Mouse (Mus musculus): Measurements from ENCODE around the gene Rnf10. TPM values are rescaled to one million over a fixed set of nuclear protein-coding genes. Genes with fewer than 3 reads are reported as not detected.

Rnf10 gene
- polyA plus RNA-seq, 1 experiment from 2014 or later: 98.5 TPM

GRCm38 (mm10) chr5:115262502-115263291, 10.0 kb downstream of the Rnf10 start:
- TF ChIP-seq CTCF (IDR thresholded peaks at IDR 0.05) (no peak), EP300 (IDR thresholded peaks at IDR 0.05) (no peak)
- no peaks in the 10 kb centered on the region for H3K27me3 ChIP-seq (replicated peaks; ENCODE audit: insufficient read depth, low read length)
- H3K9ac ChIP-seq (replicated peaks; ENCODE audit: low read depth): no peak overlapping the region
- H3K4me1 ChIP-seq (ENCODE audit: insufficient read depth, low read depth, low read length): no peaks in the 10 kb centered on the region; the same call in 1 of the 2 replicates
- DNase-seq (ENCODE audit: low spot score) (no peak), ATAC-seq (no peak)
- H3K27ac ChIP-seq (ENCODE audit: low read length): no peak overlapping the region
- 85% methylated on average over 14 of the region's 14 CpGs for WGBS
- H3K4me3 ChIP-seq (ENCODE audit: low read depth, low read length): no peak overlapping the region
- no peaks in the 10 kb centered on the region for H3K9me3 ChIP-seq (ENCODE audit: low read length)
- H3K4me2 ChIP-seq (replicated peaks; ENCODE audit: low read depth, low read length): no peak overlapping the region
- peaks cover 14% of the 10 kb centered on the region; the same call in 1 of the 2 replicates for H3K36me3 ChIP-seq (ENCODE audit: insufficient read depth, low read length)

- 63% methylated on average over 1 of the region's 1 CpGs for WGBS
Measured at GRCm38 (mm10) chr5:115261880-115262279, 10.8 kb downstream of the Rnf10 start.

GRCm38 (mm10) chr5:115261141-115261540, 11.6 kb downstream of the Rnf10 start:
- ATAC-seq (no peak), DNase-seq (ENCODE audit: low spot score) (no peak)
- H3K36me3 ChIP-seq (ENCODE audit: insufficient read depth, low read length): peaks cover 26% of the 10 kb centered on the region
- no peak overlapping the region for H3K27ac ChIP-seq (ENCODE audit: low read length)
- H3K27me3 ChIP-seq (replicated peaks; ENCODE audit: insufficient read depth, low read length): no peaks in the 10 kb centered on the region
- no peaks in the 10 kb centered on the region for H3K9me3 ChIP-seq (ENCODE audit: low read length)
- no peak for TF ChIP-seq CTCF (IDR thresholded peaks at IDR 0.05)
- TF ChIP-seq EP300 (IDR thresholded peaks at IDR 0.05): no peak
- no peaks in the 10 kb centered on the region; the same call in 1 of the 2 replicates for H3K4me1 ChIP-seq (ENCODE audit: insufficient read depth, low read depth, low read length)
- H3K4me2 ChIP-seq (replicated peaks; ENCODE audit: low read depth, low read length): no peak overlapping the region
- no peak overlapping the region for H3K4me3 ChIP-seq (ENCODE audit: low read depth, low read length)
- WGBS: 86% methylated on average over 8 of the region's 8 CpGs
- no peak overlapping the region for H3K9ac ChIP-seq (replicated peaks; ENCODE audit: low read depth)

More at GRCm38 (mm10) chr5:115261880-115262279, 10.8 kb downstream of the Rnf10 start:
- Histone ChIP-seq H3K4me2 (replicated peaks; ENCODE audit: low read depth, low read length) (no peak overlapping the region), H3K4me3 (ENCODE audit: low read depth, low read length) (no peak overlapping the region), H3K27ac (ENCODE audit: low read length) (no peak overlapping the region), H3K9ac (replicated peaks; ENCODE audit: low read depth) (no peak overlapping the region), H3K36me3 (ENCODE audit: insufficient read depth, low read length) (peaks cover 18% of the 10 kb centered on the region), H3K27me3 (replicated peaks; ENCODE audit: insufficient read depth, low read length) (no peaks in the 10 kb centered on the region), H3K9me3 (ENCODE audit: low read length) (no peaks in the 10 kb centered on the region), H3K4me1 (ENCODE audit: insufficient read depth, low read depth, low read length) (no peaks in the 10 kb centered on the region; the same call in 1 of the 2 replicates)
- DNase-seq (ENCODE audit: low spot score) (no peak), ATAC-seq (no peak)
- TF ChIP-seq CTCF (IDR thresholded peaks at IDR 0.05) (no peak), EP300 (IDR thresholded peaks at IDR 0.05) (no peak)

GRCm38 (mm10) chr5:115260356-115260755, 12.3 kb downstream of the Rnf10 start:
- Histone ChIP-seq H3K9me3 (ENCODE audit: low read length) (no peaks in the 10 kb centered on the region), H3K9ac (replicated peaks; ENCODE audit: low read depth) (no peak overlapping the region), H3K4me2 (replicated peaks; ENCODE audit: low read depth, low read length) (no peak overlapping the region), H3K27me3 (replicated peaks; ENCODE audit: insufficient read depth, low read length) (no peaks in the 10 kb centered on the region), H3K36me3 (ENCODE audit: insufficient read depth, low read length) (peaks cover 34% of the 10 kb centered on the region), H3K4me1 (ENCODE audit: insufficient read depth, low read depth, low read length) (no peaks in the 10 kb centered on the region), H3K4me3 (ENCODE audit: low read depth, low read length) (no peak overlapping the region), H3K27ac (ENCODE audit: low read length) (no peak overlapping the region)
- DNase-seq (ENCODE audit: low spot score) (no peak), ATAC-seq (peak; percentile 62; the same call in 1 of the 2 replicates)
- 69% methylated on average over 6 of the region's 6 CpGs for WGBS
- TF ChIP-seq EP300 (IDR thresholded peaks at IDR 0.05) (no peak), CTCF (IDR thresholded peaks at IDR 0.05) (no peak)

GRCm38 (mm10) chr5:115256909-115257546, 15.7 kb downstream of the Rnf10 start:
- H3K4me3 ChIP-seq (ENCODE audit: low read depth, low read length): no peak overlapping the region
- H3K9me3 ChIP-seq (ENCODE audit: low read length): no peaks in the 10 kb centered on the region
- DNase-seq (ENCODE audit: low spot score) (no peak), ATAC-seq (no peak)
- no peaks in the 10 kb centered on the region for H3K27me3 ChIP-seq (replicated peaks; ENCODE audit: insufficient read depth, low read length)
- H3K27ac ChIP-seq (ENCODE audit: low read length): no peak overlapping the region
- H3K9ac ChIP-seq (replicated peaks; ENCODE audit: low read depth): no peak overlapping the region
- H3K36me3 ChIP-seq (ENCODE audit: insufficient read depth, low read length): peaks cover 38% of the 10 kb centered on the region
- TF ChIP-seq EP300 (IDR thresholded peaks at IDR 0.05): no peak
- no peak for TF ChIP-seq CTCF (IDR thresholded peaks at IDR 0.05)
- no peak overlapping the region for H3K4me2 ChIP-seq (replicated peaks; ENCODE audit: low read depth, low read length)
- H3K4me1 ChIP-seq (ENCODE audit: insufficient read depth, low read depth, low read length): no peaks in the 10 kb centered on the region
- 84% methylated on average over 10 of the region's 10 CpGs for WGBS

GRCm38 (mm10) chr5:115255472-115255871, 17.2 kb downstream of the Rnf10 start:
- no peaks in the 10 kb centered on the region for H3K4me1 ChIP-seq (ENCODE audit: insufficient read depth, low read depth, low read length)
- DNase-seq (ENCODE audit: low spot score) (no peak), ATAC-seq (no peak)
- H3K4me3 ChIP-seq (ENCODE audit: low read depth, low read length): no peak overlapping the region
- H3K27me3 ChIP-seq (replicated peaks; ENCODE audit: insufficient read depth, low read length): no peaks in the 10 kb centered on the region
- no peak overlapping the region for H3K4me2 ChIP-seq (replicated peaks; ENCODE audit: low read depth, low read length)
- no peaks in the 10 kb centered on the region for H3K9me3 ChIP-seq (ENCODE audit: low read length)
- H3K36me3 ChIP-seq (ENCODE audit: insufficient read depth, low read length): peaks cover 50% of the 10 kb centered on the region
- WGBS: 86% methylated on average over 1 of the region's 1 CpGs
- TF ChIP-seq EP300 (IDR thresholded peaks at IDR 0.05) (no peak), CTCF (IDR thresholded peaks at IDR 0.05) (no peak)
- no peak overlapping the region for H3K27ac ChIP-seq (ENCODE audit: low read length)
- H3K9ac ChIP-seq (replicated peaks; ENCODE audit: low read depth): no peak overlapping the region

Data from lung, postnatal 0 days (tissue).